Mouse (Mus musculus): ENCODE results near the gene Gm30302.
"Not testable (repeated sequence)": the region's sequence is repeated elsewhere in the genome, so short reads cannot be mapped to it uniquely, and the experiment has no call there.

Gene Gm30302

DNA sequence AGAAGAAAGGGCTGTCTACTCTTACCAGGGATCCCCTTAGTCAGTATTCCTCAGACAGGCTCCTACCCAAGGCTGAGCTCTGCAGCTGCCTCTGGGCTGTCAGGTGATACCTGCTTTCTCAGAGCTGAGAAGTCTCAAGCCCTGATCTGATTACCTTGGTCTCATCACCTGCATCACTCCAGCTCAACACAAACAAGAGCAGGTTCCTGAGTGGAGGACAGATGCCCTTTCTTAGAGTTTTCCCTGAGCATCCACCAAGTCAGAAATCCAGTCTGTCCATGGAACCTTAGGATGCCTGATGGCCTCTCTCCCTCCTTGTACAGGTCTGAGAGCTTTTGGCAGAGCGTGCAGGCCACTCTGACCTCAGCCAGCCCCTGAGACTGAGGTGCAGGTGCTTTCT, at the start of gene Gm30302:
Gm30302 (minus strand) TSS at position 101 of the 400 bp plus-strand sequence.
- DNase-seq (ENCODE audit: low spot score): no peak

DNA sequence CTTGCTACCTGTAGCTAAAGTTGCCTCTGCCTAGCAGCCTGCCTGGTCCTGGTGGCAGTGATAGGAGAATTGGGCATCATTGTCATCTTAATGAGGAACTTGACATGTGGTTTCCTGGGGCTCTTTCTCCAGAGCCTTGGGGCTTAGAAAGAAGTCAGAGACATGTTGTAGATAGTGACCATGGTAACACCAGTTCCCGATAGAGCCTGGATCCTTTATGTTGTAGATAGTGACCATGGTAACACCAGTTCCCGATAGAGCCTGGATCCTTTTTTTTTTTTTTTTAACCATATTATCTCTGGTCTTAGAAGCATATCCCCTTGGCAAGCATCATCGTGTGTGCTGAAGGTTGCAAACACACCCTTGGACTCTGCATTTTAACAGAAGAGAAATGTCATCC, 48.0 kb upstream of the Gm30302 start:
- no peak for DNase-seq (ENCODE audit: low spot score)

DNA sequence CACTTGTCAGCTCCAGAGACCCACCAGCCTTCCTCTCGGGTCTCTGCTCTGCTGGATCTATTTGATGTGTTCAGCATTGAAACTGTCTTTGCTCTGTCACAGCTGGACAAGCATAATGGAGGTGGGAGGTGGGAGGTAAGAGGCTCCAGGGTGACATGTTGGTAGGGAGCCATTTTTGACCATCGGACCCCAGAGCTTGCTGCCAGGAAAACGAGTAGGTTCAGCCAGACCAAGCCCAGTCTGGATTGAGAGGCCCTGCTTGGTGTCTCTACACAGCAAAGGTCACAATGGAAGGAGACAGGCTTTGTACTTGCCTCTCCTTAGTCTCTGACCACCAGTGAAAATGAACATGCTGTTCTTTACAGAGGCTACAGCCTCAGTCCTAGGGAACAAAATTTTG, 47.3 kb upstream of the Gm30302 start:
- peak; percentile 8 for DNase-seq (ENCODE audit: low spot score)

DNA sequence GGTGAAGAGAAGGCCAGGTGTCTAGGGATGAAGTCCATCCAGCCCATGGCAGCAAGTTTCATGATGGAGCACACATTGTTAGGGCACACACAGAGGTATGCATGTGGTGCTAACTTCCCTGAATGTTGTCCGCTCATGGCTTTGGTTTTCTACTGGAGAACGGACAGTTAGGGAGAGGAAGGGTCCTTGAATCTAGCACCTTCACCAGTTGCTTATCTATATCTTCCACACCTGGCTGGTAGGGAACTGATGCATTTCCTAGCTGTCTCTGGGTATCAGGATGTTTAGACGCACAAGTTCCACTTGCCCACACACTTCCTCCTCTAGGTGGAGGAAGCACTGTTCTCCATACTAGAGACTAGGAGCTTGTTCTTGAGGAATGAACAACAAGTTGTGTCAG, 46.9 kb upstream of the Gm30302 start:
- DNase-seq (ENCODE audit: low spot score): peak; percentile 23

DNA sequence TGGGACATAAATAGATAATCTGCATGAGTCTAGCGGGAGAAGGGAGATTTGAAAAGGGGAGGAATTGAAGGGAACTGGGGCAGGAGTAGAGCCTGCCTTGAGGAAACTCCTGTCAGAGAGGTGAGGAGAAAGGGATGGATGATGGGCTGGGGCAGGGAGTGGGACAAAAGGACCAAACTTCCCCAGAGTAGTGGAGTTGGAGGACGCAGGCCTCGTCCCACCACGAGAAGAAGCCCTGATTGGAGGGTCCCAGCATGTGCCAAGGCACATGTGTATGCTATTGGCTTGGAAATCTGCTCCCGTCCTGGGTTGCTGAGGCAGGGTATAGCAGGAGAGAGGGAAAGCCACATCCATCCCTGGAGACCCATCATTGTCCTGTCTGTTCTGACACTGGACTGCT, 45.3 kb upstream of the Gm30302 start:
- peak; percentile 28 for DNase-seq (ENCODE audit: low spot score)

DNA sequence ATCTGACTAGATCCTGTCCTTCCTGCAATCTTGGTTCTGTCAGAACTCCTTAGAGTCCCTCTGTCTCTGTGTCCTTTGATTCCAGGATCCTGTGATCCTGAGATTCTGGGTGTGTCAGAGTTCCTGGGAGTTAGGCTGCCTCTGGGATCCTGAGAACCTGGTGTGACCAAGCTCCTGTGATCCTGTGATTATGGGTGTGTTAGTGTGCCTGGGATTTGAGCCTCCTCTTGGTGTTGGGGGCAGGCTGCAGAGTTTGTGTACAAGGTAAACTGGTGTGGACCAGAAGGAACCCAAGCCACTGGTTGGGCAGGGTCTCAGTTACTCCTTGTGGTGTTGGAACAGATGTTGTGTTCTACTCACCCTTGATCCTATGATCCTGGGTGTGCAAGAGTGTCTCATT, 42.4 kb upstream of the Gm30302 start:
- DNase-seq (ENCODE audit: low spot score): no peak

DNA sequence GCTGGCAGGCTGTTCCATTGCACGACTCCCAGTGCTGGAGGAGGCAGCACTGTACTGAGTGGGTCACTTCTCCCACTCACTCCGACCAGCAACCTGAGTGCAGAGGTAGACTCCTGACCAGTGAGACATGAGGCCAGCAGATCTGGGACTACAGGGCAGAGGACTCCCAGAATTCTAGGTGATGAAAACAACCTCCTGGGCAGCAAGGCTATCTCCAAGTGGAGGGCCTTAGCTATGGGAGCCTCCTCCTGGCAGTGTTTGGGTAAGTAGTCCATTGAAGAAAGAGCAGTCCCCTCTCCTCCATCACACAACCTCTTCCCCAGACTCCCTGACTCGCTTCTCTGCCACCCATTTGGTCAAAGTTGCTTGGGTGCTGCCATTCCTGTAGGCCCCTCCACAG, 31.6 kb upstream of the Gm30302 start:
- no peak for DNase-seq (ENCODE audit: low spot score)

DNA sequence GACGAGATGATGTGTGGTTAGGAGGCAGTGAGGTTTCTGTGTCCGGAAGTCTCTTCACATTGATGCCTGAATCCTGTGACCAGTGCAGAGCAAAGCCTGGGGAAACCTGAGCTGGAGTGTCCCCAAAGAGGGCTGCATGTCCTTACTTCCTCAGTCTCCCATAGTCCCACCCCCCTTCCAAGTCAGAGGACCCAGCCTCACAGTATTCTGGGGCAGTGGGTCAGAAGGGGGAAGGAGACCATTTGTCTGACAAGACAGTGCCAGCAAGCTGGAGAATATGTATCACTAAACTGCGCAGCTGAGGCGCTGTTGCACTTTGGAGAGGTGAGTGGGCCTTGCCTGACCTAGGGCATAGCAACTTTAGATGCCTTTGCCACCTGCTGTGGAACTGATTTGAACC, 26.5 kb upstream of the Gm30302 start:
- DNase-seq (ENCODE audit: low spot score): no peak

DNA sequence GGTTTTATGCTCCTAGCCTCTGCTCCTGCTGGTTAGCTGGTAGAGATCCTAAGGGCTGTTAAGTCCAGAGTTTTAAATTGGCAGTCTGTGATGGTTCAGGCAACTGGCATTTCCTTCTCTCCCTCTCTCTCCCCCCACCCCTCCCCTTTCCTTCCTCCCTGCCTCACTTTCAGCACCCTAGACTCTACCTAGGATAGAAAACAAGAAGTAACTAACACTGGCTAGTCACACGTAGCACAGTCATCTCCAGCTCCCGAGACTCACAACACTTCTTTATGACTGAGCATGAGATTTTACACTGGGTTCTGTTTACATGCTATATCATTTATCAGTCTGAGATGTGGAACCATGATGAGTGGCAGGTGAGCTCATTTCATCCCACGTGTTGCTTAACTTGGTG, 16.2 kb upstream of the Gm30302 start:
- no peak for DNase-seq (ENCODE audit: low spot score)

DNA sequence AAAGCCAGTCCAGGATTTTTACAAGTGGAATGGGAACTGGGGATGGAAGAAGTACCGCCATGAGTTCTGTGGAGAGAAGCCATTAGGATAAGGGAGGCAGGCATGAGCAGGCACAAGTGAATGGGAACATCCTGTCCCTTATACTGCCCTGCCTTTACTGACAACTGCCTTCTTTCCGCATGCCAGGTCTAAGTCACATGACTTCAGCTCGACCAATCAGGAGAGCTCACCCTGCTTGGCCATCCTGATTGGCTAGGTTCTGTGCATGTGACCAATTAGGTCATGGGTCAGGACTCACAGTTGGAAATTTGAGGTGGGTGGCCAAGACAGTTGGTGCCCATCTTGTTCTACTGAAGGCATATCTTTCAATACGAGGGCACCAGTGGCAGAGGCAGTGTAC, 15.6 kb upstream of the Gm30302 start:
- DNase-seq (ENCODE audit: low spot score): no peak

DNA sequence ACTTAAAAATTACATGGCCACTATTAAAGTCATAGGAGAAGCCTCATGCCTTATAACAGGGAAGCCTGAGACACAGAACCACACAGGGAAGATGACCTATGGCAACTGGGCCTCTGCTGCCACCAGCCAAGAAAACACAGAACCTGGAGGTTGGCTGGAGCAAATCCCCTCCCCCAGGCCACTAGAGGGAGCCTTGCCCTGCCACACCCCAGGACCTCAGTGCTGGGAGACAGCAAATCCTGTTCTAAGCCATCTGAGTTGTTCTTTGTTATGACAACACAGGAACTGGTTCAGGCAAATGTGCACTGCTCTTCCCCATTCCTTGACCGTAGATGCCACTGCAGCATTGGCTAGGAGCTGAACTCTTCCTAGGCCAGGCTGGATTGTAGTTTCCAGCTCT, 8.3 kb upstream of the Gm30302 start:
- DNase-seq (ENCODE audit: low spot score): no peak

DNA sequence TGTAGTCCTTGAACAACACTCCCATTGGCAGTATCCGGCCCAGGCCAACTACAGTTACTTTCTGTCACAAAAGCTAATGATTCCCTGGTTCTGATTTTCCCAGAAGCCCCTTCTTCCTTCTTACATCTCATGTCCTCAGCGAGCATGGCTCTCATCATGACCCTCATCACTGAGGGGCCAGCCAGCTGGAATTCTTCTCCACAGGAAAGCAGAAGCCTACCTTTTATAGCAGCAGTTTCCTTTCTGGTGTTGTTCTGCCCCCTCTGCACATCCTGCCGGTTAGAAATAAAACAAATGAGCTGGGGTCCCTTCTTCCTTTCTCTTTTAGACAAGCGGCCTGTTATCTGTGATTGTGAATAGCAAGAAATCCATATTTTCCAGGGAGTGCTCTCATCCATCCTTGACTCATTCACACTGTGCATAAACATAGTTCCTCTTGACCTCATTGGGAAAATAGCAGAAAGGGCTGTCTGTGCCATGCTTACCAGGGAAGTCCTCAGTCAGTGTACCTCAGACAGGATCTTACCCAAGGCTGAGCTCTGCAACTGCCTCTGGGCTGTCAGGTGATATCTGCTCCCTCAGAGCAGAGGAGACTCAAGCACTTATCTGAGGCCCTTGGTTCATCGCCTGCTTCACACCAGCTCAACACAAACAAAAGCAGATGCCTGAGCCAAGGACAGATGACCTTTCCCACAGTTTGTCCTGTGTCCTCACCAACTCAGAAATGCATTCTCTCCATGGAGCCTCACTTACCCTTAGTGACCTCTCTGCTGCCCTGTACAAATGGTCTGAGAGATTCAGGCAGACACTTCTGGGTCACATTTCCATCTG, 10.0 kb downstream of the Gm30302 start:
- DNase-seq (ENCODE audit: low spot score): no peak

DNA sequence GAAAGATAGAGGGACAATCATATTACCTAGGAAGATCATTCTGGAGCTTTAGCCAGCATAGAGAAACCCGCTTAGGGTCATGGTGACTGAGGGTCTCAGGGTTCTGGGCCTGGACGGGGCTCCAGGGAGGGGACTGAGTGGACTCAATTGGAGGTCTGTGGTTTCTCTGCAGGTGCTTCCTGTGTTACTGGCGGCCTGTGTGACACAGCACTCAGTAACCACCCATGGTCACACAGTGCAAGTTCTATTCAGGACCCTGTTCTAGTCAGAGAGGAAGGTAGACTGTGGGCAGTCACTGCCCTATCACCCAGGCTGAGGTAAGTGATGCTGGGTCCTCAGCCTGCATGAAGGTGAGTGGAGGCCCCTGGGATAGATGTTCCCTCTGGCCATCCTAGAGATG, 14.9 kb downstream of the Gm30302 start:
- DNase-seq (ENCODE audit: low spot score): no peak

DNA sequence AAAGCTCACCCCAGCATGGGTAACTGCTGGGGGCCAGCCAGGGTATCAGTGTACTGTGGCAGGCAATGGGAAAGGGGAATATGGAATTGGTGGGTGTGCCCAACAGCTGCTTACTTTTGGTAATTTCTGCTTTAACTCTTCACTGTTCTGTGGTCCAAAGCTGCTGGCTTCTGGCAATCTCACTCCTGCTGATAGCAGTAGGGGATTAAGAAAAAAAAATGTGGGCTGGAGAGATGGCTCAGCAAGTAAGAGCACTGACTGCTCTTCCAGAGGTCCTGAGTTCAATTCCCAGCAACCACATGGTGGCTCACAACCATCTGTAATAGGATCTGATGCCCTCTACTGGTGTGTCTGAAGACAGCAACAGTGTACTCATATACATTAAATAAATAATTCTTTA, 27.3 kb downstream of the Gm30302 start:
- DNase-seq (ENCODE audit: low spot score): not testable (repeated sequence)

DNA sequence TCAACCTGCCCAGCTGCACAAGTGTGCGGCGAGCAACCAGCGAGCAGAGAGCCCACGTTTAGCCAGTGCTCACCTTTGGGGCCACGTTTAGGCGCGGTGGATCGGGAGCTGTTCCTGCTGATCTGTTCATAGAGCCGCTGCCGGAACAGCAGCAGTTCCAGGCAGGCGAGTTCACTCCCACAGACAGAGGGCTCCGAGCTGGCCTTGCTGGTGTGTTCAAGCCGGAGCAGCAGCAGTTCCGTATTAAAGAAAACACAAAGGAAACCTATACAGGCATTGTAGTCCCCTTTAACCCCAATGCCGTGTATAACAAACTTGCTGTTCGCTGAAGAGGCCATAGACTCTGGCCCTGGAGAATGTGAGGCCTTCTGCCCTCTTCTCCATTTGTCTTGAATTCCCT, 29.7 kb downstream of the Gm30302 start:
- DNase-seq (ENCODE audit: low spot score): no peak

DNA sequence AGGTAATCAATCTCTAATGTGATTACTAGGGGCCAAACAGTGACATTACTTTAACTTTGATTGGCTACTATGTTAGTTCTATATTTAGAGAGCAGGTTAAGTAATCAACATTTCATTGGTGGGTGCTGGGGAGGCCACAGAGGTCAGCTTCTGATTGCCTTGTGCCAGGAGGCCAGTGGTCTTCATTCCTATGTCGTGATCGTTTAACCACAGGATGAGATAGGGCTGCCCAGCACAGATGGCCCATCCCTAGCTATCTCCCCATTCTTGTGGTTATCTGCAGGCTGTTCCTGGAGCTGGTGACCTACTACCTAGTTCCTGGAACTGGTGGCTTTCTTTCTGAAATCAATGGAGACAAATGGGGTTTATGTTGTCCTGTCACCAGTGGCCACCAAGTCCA, 30.8 kb downstream of the Gm30302 start:
- no peak for DNase-seq (ENCODE audit: low spot score)

DNA sequence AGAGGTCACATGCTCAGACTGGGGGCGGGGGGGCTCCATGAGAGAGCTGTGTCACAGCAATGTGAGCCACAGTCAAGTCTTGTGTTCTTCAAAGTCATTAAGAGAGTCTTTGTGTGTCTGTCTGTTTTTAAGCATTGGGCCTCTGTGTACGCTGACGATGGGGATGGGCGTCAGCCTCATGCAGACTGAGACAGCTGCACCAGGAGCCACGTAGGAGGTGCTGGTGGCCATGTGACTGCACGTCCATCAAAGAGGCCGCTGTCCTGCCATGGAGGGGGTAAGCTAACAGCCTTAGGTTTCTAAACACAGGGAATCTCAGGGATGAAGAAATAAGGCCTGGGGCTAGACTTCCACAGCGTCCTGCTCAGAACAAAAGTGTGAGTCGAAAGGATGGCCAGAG, 32.5 kb downstream of the Gm30302 start:
- no peak for DNase-seq (ENCODE audit: low spot score)

DNA sequence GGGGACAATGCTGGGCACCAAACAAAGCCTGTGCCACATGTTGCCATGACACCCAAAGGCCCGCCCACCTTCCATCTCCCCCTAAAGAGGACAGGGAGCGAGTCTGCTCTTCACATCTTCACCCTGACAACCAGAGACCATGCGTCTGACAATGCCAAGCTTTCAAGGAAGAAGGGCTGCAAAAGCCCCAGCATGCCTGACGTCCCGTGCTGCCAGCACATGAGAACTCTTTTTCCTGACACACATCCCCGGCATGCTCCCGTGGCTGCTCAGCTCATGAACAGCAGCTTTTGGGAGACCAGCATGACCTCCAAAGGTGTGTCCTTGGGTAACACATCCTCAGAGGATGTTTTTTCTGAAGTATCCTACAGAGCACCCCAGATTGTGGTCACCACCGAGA, 33.5 kb downstream of the Gm30302 start:
- DNase-seq (ENCODE audit: low spot score): no peak

DNA sequence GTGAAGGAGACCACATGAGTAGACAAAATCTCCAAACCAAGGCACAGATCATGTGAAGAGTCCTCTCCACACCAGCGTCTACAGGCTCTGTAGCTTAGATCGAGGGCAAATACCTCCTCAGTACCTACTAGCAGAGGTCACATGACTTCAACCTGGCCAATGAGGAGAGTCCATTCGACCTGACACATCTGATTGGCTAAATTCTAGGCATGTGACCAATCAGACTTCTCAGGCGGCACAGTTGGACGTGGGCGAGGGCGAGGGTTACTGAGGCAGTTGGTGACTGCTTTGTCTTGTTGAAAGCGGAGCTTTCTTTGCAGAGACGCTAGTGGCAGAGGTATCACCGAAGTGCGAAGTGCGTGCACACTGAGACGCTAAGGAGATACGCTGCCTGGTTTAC, 36.6 kb downstream of the Gm30302 start:
- DNase-seq (ENCODE audit: low spot score): no peak

DNA sequence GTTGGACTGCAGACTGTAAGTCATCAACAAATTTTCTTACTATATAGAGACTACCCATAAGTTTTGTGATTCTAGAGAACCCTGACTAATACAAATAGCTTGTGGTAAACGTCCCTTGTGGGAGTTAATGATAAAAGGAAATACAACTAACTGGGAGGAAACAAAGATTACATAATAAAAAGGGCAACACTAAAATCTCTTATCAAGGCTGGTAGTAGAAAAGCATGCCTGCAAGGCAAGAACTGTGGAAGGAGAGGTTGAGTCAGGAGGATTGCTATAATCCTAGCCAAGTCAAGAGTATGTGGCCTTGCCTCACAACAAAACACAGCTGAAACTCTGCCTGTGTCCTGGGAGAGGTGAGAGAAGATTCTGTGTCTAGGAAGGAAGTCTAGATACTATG, 38.1 kb downstream of the Gm30302 start:
- no peak for DNase-seq (ENCODE audit: low spot score)

DNA sequence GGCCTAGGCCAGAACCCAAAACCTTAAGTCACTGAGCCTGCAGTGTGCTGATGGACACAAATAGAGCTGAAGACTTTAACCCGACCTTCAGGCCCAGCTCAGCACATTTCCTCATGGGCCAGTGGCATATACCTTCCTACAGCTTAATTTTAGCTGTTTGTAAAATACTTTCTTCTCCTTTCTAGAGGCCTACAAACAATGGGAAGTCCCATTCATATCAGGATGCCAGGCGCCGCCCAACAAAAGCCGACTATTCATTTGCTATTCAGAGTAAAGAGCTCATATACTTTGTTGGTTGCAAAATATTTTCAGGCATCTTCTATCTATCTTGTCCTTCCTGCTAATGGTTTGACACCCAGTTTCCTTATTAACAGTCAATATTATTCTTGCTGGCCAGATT, 40.8 kb downstream of the Gm30302 start:
- DNase-seq (ENCODE audit: low spot score): no peak

DNA sequence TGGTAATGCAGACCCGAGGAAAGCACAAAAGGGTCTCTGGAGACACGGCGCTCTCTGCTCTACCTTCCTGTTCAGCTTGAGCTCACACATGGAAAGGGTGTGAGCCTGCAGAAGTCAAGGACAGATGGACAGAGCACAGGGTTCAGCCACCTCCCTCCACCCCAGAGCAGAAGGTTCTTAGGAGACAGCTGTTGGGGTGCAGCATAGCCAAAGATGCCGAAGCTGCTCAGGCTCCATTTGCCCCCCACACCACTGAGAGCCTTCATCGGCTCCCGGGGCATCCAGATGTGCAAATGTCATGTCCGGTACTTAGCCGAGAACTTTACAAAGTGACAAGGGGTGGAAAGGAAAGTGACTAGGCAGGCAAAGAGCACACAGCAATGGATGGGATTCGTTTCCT, 42.2 kb downstream of the Gm30302 start:
- DNase-seq (ENCODE audit: low spot score): no peak

DNA sequence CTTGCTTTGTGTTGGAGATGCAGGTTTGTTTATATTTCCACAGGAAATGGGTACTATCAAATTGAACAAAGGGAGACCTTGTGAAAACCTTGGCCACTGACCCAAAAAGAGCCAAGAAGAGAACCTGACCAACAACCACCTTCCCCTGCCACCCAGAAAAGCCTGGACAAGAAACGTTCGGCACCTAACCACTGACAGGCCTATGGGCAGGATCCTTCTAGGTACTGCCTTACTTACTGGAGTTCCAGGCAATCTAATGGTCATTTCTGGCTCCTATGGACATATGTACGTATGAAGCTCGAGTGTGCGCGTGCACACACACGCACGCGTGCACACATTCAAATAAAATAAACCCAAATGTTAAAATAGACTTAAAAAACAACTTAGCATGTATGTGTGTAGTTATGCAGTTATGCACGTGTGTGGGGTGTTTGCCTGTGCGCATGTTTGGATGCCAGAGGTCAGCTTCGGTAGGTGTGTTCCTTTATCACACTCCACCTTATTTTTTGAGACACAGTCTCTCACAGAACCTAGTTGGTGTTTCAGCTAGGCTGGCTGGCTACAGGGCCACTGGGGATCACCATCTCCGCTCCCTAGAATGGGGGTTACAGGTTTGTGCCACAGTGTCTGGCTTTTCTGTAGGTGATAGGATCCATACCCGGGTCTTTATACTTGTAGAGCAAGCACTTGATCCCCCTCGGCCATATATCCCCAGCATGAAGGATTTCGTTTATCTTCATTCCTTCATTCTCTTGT, 57.3 kb downstream of the Gm30302 start:
- DNase-seq (ENCODE audit: low spot score): no peak

DNA sequence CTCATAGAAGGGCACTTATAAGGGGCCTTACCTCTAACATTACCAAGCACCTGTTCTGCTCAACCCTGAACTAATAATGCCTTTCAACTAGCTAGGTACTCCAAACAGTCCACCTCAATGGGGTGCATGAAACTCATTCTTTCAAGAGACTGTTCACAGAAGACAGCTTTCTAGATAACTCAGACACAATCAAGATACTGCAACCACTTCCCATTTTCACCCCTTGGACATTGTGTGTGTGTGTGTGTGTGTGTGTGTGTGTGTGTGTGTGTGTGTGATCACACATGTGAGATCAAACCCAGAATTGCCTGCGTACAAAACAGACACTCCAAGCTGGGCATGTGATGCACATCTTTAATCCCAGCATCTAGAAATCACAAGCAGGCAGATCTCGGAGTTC, 60.8 kb downstream of the Gm30302 start:
- no peak for DNase-seq (ENCODE audit: low spot score)

Measured in testis, postnatal 10 days (tissue).